Mouse (Mus musculus) embryonic fibroblast, embryonic 13.5 days (primary cell): ENCODE data around the gene Ccnf. TPM values are rescaled to one million over a fixed set of nuclear protein-coding genes. Genes with fewer than 3 reads are reported as not detected.

Source experiments
- H3K27ac ChIP-seq: 2 replicates; pipeline ENCODE4 v1.5.1; 2012; ENCODE audit warnings: low read length, control low read depth, inconsistent platforms; ENCODE audit not compliant: insufficient read depth
- H3K4me1 ChIP-seq: 2 replicates; pipeline ENCODE4 v1.6.1; 2011; ENCODE audit warnings: low read length; ENCODE audit not compliant: control insufficient read depth, insufficient read depth
- H3K4me3 ChIP-seq: 2 replicates; pipeline ENCODE4 v1.5.1; 2011; ENCODE audit warnings: mild to moderate bottlenecking, control low read depth, low read length; ENCODE audit not compliant: insufficient read depth
- CTCF ChIP-seq: IDR thresholded peaks from 2 replicates; pipeline ENCODE4 v1.5.1; 2011; ENCODE audit warnings: mild to moderate bottlenecking, control low read depth, low read length, moderate library complexity, borderline replicate concordance; ENCODE audit not compliant: insufficient read depth
- POLR2A ChIP-seq: IDR thresholded peaks from 2 replicates; pipeline ENCODE4 v1.6.1; 2011; ENCODE audit warnings: low read depth, mild to moderate bottlenecking, control low read depth, low read length, moderate library complexity
- polyA plus RNA-seq: library from polyadenylated mRNA; stranded (reverse); fragments of >200 nt; gene quantifications from 2 replicates; pipeline ENCODE4 v1.2.4, GENCODE M21; 2011; ENCODE audit warnings: low read depth; ENCODE audit not compliant: missing spikeins, insufficient read length

Gene Ccnf
- polyA plus RNA-seq, 1 experiment: 24.2 TPM

DNA sequence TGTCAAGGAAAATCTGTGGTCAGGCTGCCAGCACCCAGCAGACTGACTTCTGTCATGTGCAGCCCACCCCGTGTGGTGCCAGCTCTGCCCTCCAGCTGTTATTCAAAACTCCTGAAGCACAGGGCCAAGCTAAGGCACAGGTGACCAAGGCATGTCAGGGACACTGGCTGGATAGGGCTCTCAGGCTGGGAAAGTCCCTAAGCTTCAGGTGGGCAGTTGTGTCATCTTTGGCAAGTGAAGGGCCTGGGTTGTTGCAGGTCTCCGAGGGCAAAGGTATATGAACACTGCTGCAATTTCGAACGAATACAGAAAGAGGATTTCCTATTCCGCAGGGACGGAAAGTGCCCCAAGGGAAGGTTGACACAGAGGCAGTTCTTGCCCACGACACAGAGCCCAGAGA, 46.4 kb downstream of the Ccnf start:
- H3K27ac ChIP-seq: no peak overlapping the region
- TF ChIP-seq POLR2A: no peak
- no peak for TF ChIP-seq CTCF
- peak overlapping the region; percentile 69 for H3K4me3 ChIP-seq
- H3K4me1 ChIP-seq: peaks cover 9% of the 10 kb centered on the region

GRCm38 (mm10) chr17:24203611-24204534, 47.4 kb downstream of the Ccnf start:
- 0 out of 2 replicates have a peak, but pooled peaks have one; percentile 6 for TF ChIP-seq POLR2A
- TF ChIP-seq CTCF: no peak
- Histone ChIP-seq H3K4me3 (no peak overlapping the region), H3K27ac (no peak overlapping the region), H3K4me1 (peaks cover 9% of the 10 kb centered on the region)

DNA sequence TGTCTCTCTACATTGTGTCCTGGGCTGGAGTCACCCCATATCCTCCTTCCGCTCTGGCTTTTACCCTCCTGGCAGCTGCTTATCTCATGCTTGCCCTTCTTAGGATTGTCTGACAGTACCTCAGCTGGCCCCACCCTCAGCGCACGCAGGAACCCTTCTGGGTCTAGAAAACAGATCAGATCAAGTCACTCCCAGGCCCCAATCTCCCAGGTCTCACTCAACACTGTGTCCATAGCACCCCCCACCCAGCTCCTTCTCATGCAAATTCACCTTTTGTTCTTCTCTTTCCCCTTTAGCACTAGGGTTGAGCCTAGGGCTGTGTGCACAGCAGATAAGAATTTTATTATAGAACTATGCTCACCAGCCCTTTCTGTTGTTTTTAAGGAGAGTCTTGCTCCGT, 48.2 kb downstream of the Ccnf start:
- Histone ChIP-seq H3K4me3 (no peak overlapping the region), H3K27ac (no peak overlapping the region), H3K4me1 (peaks cover 4% of the 10 kb centered on the region)
- TF ChIP-seq CTCF (no peak), POLR2A (no peak)

- Histone ChIP-seq H3K4me3 (no peak overlapping the region), H3K4me1 (peaks cover 4% of the 10 kb centered on the region), H3K27ac (no peak overlapping the region)
- TF ChIP-seq POLR2A (no peak), CTCF (no peak)
Measured at GRCm38 (mm10) chr17:24201092-24201491, 50.2 kb downstream of the Ccnf start.

GRCm38 (mm10) chr17:24199741-24200140, 51.5 kb downstream of the Ccnf start:
- Histone ChIP-seq H3K4me1 (peaks cover 3% of the 10 kb centered on the region), H3K27ac (no peak overlapping the region), H3K4me3 (no peak overlapping the region)
- TF ChIP-seq CTCF: no peak
- TF ChIP-seq POLR2A: no peak

DNA sequence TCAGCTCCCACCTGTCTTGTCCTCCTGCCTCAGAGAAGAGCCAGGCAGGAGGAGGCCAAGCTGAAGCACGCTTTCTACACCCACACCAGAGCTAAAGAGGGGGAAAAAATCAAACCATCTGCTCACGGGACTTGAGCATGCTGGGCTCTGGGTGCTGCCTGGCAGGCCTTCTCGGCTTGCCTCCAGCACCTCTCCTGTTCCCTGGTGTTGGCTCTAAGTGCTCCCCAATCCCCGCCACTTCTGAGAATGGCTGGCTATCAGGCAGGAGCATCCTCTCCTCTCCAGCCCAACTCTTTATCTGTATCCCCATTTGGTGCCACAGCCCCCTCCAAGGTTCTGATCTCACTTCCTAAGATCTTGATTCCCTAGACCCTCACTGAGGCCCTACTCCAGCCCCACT, 52.0 kb downstream of the Ccnf start:
- TF ChIP-seq CTCF (no peak), POLR2A (no peak)
- Histone ChIP-seq H3K27ac (no peak overlapping the region), H3K4me3 (no peak overlapping the region), H3K4me1 (no peaks in the 10 kb centered on the region)

GRCm38 (mm10) chr17:24197032-24197824, 54.1 kb downstream of the Ccnf start:
- Histone ChIP-seq H3K27ac (no peak overlapping the region), H3K4me1 (no peaks in the 10 kb centered on the region), H3K4me3 (no peak overlapping the region)
- TF ChIP-seq POLR2A (no peak), CTCF (no peak)

- H3K27ac ChIP-seq: no peak overlapping the region
- H3K4me1 ChIP-seq: no peaks in the 10 kb centered on the region
- no peak overlapping the region for H3K4me3 ChIP-seq
- TF ChIP-seq POLR2A (no peak), CTCF (no peak)
Measured at GRCm38 (mm10) chr17:24195349-24195748, 55.9 kb downstream of the Ccnf start.

DNA sequence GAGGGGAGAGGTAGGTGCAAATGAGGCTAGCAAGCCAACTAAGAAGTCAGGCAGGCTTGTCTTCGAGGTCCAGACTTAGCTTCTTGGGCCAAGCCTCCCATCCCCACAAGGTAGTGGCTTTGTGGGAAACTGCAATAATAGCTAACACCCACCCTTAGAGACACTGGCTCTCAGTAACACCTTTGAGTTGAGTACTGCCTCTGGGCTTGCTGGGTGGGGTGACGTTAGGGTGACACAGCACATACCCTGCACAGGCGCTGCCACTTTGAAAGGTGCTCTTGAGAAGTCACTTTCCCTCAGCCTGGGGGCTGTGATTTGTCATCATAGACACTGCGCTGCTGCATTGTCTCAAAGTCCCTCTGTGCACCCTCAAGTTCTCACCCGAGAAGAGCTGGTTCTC, 57.5 kb downstream of the Ccnf start:
- no peak for TF ChIP-seq POLR2A
- no peak for TF ChIP-seq CTCF
- Histone ChIP-seq H3K4me3 (no peak overlapping the region), H3K4me1 (no peaks in the 10 kb centered on the region), H3K27ac (no peak overlapping the region)

- TF ChIP-seq CTCF: no peak
- no peak for TF ChIP-seq POLR2A
- H3K4me3 ChIP-seq: no peak overlapping the region
- no peak overlapping the region for H3K27ac ChIP-seq
- H3K4me1 ChIP-seq: no peaks in the 10 kb centered on the region
Measured at GRCm38 (mm10) chr17:24193268-24193667, 58.0 kb downstream of the Ccnf start.
